Mouse (Mus musculus): Measurements from ENCODE around the gene Pde4a.

DNA sequence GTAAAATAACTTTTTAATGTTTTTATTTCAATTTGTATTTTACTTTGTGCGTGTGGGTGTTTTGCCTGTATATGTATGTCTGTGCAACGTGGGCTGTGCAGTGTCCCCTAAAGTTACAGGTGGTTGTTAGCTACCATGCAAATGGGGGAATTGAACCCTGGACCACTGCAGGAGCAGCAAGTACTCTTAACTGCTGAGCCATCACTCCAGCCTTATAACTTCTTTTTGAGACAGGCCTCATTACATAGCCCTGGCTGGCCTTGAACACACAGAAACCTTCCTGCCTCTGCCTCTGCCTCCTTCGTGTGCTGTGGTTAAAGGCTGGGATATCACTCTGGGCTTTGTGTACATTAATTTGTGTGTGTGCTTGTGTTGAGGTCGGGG is 73.9 kb downstream of the Pde4a start:
- TF ChIP-seq USF2 (conservative IDR thresholded peaks at IDR 0.05; ENCODE audit: low read depth, low read length) (no peak), IRF4 (IDR thresholded peaks at IDR 0.05; ENCODE audit: low read depth, low read length) (no peak), CTCF (conservative IDR thresholded peaks at IDR 0.05 in 1 of 2, IDR thresholded peaks at IDR 0.05 in 1 of 2; ENCODE audit: low read depth in 2 of 2, low read length in 2 of 2) (no peak), POLR2A (IDR thresholded peaks at IDR 0.05; ENCODE audit: low read depth, low read length) (no peak)

Data from CH12.LX (cell line).